Mouse (Mus musculus) stomach, embryonic 16.5 days (tissue): ENCODE measurements around the gene Pink1. TPM values are rescaled to one million over a fixed set of nuclear protein-coding genes. Genes with fewer than 3 reads are reported as not detected.

Experiments used
- ATAC-seq: fragments of 200-750 bp; cut with Nextera tagmentation; 2 replicates; pipeline ENCODE4 v1.8.0; 2017; ENCODE audit warnings: moderate number of reproducible peaks, moderate TSS enrichment; ENCODE audit not compliant: insufficient read depth, low FRiP score
- H3K27ac ChIP-seq: fragments of 300-500 bp; sonication (generic); 2 replicates; pipeline ENCODE4 v1.5.1; 2014; ENCODE audit warnings: low read length
- H3K27me3 ChIP-seq: fragments of 300-500 bp; sonication (generic); 2 replicates; pipeline ENCODE4 v1.6.1; 2014; ENCODE audit warnings: low read length, control low read depth, mixed read lengths; ENCODE audit not compliant: control insufficient read depth, insufficient read depth
- H3K36me3 ChIP-seq: fragments of 300-500 bp; sonication (generic); 2 replicates; pipeline ENCODE4 v1.6.1; 2014; ENCODE audit warnings: low read length; ENCODE audit not compliant: control insufficient read depth, insufficient read depth
- H3K4me1 ChIP-seq: fragments of 300-500 bp; sonication (generic); 2 replicates; pipeline ENCODE4 v1.6.1; 2014; ENCODE audit warnings: low read length, control low read depth, mixed read lengths; ENCODE audit not compliant: control insufficient read depth, insufficient read depth
- H3K4me2 ChIP-seq: fragments of 300-500 bp; sonication (generic); 2 replicates; pipeline ENCODE4 v1.6.1; 2014; ENCODE audit warnings: low read depth, low read length, mixed read lengths
- H3K4me3 ChIP-seq: fragments of 300-500 bp; sonication (generic); replicated peaks from 2 replicates; pipeline ENCODE4 v1.5.1; 2014; ENCODE audit warnings: mild to moderate bottlenecking, low read length
- H3K9ac ChIP-seq: fragments of 300-500 bp; sonication (generic); 2 replicates; pipeline ENCODE4 v1.6.1; 2014; ENCODE audit warnings: low read length
- H3K9me3 ChIP-seq: fragments of 300-500 bp; sonication (generic); replicated peaks from 2 replicates; pipeline ENCODE4 v1.6.1; 2016; ENCODE audit warnings: low read length, control low read depth; ENCODE audit not compliant: control insufficient read depth
- WGBS: fragments of 180-500 bp; shearing (Covaris S2); extraction: QIAGEN DNeasy Blood & Tissue Kit; methylation state at CpG from one replicate; pipeline ENCODE4 v1.1.7; 2014; 5-methylcytosine and 5-hydroxymethylcytosine counted together
- polyA plus RNA-seq: library from polyadenylated mRNA; unstranded; fragments of >200 nt; fragmentation: Nextera tagmentation; extraction: Ambion mirVana; gene quantifications from 2 replicates; pipeline ENCODE4 v1.2.1, GENCODE M21; 2015

The Pink1 gene
- polyA plus RNA-seq, 1 experiment from 2014 or later, result 33.0 TPM

DNA sequence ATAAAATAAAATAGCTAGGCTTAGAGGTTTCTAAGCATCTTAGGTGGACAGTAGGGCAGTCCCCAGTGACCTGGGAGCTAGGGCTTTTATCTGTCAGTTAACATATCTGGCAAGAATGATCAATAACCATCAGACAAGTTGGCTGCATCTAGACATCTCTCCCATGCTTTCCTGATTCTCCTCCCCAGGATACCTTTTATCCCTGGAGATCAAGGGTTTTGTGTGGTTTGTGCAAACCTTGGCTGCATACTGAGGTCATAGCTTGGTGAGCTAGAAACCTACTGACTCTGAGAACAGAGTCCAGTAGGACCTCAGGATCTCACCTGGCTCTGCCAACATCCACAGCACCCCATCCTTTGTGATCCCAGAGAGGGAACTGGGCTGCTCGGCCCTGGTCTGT, 21.2 kb upstream of the Pink1 start:
- no peaks in the 10 kb centered on the region for H3K4me1 ChIP-seq
- no peak overlapping the region for H3K9ac ChIP-seq
- H3K27ac ChIP-seq, result no peak overlapping the region
- H3K4me3 ChIP-seq, result no peak overlapping the region
- 83% methylated on average over 1 of the region's 1 CpGs for WGBS
- H3K27me3 ChIP-seq, result no peaks in the 10 kb centered on the region
- no peaks in the 10 kb centered on the region for H3K36me3 ChIP-seq
- H3K4me2 ChIP-seq, result no peak overlapping the region
- no peaks in the 10 kb centered on the region for H3K9me3 ChIP-seq
- no peak for ATAC-seq

DNA sequence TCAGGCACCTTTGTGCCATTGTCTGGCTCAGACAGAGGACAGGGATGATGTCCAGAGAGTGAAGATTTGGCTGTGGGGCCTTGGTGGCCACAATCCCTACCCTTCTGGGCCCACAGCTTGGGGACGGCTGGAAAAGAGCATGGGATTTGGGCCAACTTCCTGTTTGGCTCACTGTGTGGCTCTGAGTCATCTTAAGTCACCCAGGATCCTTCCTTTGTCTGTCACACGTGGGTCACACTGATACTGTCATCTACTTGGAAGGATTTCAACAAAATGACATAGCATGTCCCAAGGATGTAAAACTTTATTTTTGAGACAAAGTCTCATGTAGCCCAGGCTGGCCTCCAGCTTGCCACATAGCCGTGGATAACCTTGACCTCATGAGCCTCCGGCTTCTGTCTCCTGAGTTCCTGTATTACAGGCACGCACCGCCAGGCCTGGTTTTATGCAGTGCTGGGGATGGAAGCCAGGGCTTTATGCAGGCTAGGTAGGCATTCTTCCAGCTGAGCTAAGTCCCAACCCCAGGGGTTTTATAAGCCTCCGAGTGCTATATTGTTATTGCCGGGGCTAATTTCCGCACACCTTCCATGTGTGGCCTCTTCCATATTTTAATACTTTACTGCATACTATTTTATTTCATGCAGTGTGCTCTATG, 18.9 kb upstream of the Pink1 start:
- Histone ChIP-seq H3K4me2 (no peak overlapping the region), H3K36me3 (no peaks in the 10 kb centered on the region), H3K27ac (no peak overlapping the region), H3K4me1 (no peaks in the 10 kb centered on the region), H3K27me3 (no peaks in the 10 kb centered on the region), H3K9ac (no peak overlapping the region), H3K9me3 (no peaks in the 10 kb centered on the region), H3K4me3 (no peak overlapping the region)
- no peak for ATAC-seq
- WGBS, result 76% methylated on average over 9 of the region's 9 CpGs

DNA sequence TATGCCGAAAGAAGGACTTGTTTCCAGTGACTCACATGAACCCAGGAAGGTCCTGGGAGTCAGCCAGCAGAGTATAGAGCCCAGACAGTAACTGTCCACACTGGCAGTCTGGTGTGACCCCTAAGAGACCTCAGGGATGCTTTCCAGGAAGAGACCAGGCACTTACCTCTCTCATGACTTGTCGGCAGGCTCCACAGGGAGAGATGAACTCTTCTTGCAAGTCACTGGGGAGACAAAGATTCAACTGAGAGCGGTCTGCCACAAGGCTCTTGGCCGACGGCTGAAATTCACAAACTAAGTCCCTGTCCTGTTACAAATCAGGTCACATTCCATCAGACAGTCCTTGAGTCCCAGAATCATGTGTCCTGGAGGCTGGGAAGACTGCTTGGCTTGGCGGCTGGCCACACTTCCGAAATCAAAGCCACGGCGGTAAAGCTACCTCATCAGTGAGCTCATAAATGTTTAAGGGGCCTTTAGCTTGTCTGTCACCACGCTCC, 17.3 kb upstream of the Pink1 start:
- WGBS, result 72% methylated on average over 10 of the region's 10 CpGs
- Histone ChIP-seq H3K9me3 (no peaks in the 10 kb centered on the region), H3K27ac (peak overlapping the region; percentile 77), H3K9ac (no peak overlapping the region; the same call in 1 of the 2 replicates), H3K36me3 (no peaks in the 10 kb centered on the region), H3K27me3 (no peaks in the 10 kb centered on the region), H3K4me2 (no peak overlapping the region), H3K4me1 (no peaks in the 10 kb centered on the region), H3K4me3 (no peak overlapping the region)
- no peak for ATAC-seq

DNA sequence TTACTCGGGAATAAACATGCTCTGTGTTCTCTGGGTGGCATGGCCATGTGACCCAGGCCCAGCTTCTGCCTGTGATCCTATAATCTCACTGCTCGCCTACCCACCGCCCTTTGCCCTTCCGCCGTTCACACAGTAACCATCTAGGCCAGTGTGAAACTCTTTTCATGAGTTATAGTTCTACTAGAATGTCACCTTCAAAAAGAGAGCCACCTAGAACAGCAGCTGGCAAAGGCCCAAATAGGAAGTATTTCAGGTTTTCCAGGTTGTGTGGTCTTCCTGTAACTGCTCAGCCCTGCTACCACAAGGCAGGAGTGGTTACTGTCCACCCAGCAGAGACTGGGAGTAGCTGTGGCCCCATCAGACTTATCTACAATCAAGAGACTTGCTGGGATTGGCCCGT, 16.7 kb upstream of the Pink1 start:
- WGBS, result 61% methylated on average over 6 of the region's 6 CpGs
- H3K27me3 ChIP-seq, result no peaks in the 10 kb centered on the region
- ATAC-seq, result peak; percentile 72

DNA sequence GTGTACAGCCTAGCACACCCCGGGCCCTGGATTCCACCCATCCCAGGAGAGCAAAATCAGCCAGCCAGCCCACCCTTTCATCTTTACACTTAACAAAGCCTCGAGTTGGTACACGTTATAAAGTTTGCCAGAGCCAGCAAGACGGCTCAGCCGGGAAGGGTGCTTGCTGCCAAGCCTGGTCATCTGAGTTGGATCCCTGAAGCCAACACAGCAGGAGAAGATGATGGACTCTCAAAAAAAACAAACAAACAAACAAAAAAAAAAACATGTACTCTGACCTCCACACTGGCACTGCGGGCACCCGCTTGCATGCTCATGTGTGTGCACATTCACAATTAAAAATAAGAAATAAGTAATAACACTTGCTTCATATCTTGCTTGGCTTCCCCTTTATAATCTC, 15.9 kb upstream of the Pink1 start:
- Histone ChIP-seq H3K4me3 (no peak overlapping the region), H3K27ac (no peak overlapping the region), H3K9ac (no peak overlapping the region), H3K36me3 (no peaks in the 10 kb centered on the region), H3K27me3 (no peaks in the 10 kb centered on the region), H3K4me2 (no peak overlapping the region), H3K9me3 (no peaks in the 10 kb centered on the region), H3K4me1 (no peaks in the 10 kb centered on the region)
- WGBS, result 74% methylated on average over 7 of the region's 7 CpGs
- no peak for ATAC-seq

More for the DNA sequence above, 16.7 kb upstream of the Pink1 start:
- Histone ChIP-seq H3K36me3 (no peaks in the 10 kb centered on the region), H3K9ac (no peak overlapping the region; the same call in 1 of the 2 replicates), H3K9me3 (no peaks in the 10 kb centered on the region), H3K4me2 (no peak overlapping the region), H3K4me1 (no peaks in the 10 kb centered on the region), H3K4me3 (no peak overlapping the region), H3K27ac (peak overlapping the region; percentile 77)

DNA sequence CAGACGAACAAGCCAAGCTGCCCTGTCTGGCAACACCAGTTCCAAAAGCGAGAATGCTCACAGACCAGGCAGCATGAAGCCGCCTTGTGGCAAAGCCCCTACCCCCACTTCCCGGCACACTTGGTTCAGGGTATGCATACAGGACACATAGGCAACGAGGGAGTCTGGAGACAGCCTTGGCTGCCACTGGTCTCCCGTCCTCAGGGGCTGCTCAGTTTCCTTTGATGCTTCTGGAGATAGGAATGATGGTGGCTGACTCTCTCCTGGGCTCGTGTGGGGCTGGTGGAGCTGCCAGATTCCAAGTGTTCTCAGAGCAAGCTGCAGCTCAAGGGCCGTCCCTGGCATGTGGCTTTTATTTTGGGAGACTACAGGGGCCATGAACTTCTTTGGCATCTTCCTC, 15.3 kb upstream of the Pink1 start:
- no peak for ATAC-seq
- no peaks in the 10 kb centered on the region for H3K4me1 ChIP-seq
- H3K9ac ChIP-seq, result no peak overlapping the region
- no peak overlapping the region for H3K4me3 ChIP-seq
- H3K27me3 ChIP-seq, result no peaks in the 10 kb centered on the region
- no peak overlapping the region for H3K27ac ChIP-seq
- no peaks in the 10 kb centered on the region for H3K36me3 ChIP-seq
- H3K4me2 ChIP-seq, result no peak overlapping the region
- WGBS, result 69% methylated on average over 8 of the region's 8 CpGs
- no peaks in the 10 kb centered on the region for H3K9me3 ChIP-seq

DNA sequence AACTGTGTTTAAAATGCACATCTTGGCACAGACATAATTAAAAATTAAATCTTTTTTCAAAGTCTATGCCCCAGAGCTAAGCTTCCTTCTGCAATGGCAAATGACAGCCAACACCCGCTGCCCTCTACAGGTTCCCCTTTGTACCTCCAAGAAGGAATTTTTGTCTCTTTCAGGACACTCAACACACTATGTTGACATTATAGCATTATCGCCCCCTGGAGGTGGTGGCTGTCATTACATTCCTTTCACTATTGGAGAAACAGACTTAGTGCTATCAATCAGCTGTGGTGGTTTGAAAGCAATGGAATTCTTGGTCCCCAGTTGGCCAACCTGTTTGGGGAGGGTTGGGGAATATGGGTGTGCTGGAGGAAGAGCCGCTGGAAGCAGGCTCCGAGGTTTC, 13.9 kb upstream of the Pink1 start:
- Histone ChIP-seq H3K4me1 (no peaks in the 10 kb centered on the region), H3K27ac (no peak overlapping the region), H3K36me3 (no peaks in the 10 kb centered on the region), H3K4me3 (no peak overlapping the region), H3K27me3 (no peaks in the 10 kb centered on the region), H3K9ac (no peak overlapping the region), H3K4me2 (no peak overlapping the region), H3K9me3 (no peaks in the 10 kb centered on the region)
- no peak for ATAC-seq
- WGBS, result 28% methylated on average over 4 of the region's 4 CpGs

DNA sequence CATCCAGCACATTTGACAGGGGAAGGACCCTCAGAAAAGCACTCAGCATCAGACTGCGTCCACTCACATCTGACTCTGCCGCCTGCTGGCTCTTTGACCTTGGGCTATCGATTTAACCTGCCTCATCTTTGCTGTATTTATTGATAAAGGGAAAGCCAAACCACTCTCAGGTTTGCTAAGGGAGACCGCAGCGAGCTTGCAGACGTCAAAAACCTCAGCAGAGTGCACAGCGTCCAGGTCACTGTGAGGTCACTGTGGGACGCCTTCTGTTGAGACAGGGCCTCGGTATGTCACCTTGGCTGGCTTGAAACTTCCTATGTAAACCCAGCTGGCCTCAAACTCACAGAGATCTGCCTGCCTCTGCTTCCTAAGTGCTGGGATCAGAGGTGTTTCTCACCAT, 11.2 kb upstream of the Pink1 start:
- WGBS, result 51% methylated on average over 9 of the region's 9 CpGs
- Histone ChIP-seq H3K9me3 (no peaks in the 10 kb centered on the region), H3K27me3 (no peaks in the 10 kb centered on the region), H3K9ac (no peak overlapping the region), H3K27ac (no peak overlapping the region), H3K4me2 (no peak overlapping the region), H3K4me1 (0 out of 2 replicates have a peak, but pooled peaks cover 4% of the 10 kb centered on the region), H3K4me3 (no peak overlapping the region), H3K36me3 (no peaks in the 10 kb centered on the region)
- ATAC-seq, result no peak

DNA sequence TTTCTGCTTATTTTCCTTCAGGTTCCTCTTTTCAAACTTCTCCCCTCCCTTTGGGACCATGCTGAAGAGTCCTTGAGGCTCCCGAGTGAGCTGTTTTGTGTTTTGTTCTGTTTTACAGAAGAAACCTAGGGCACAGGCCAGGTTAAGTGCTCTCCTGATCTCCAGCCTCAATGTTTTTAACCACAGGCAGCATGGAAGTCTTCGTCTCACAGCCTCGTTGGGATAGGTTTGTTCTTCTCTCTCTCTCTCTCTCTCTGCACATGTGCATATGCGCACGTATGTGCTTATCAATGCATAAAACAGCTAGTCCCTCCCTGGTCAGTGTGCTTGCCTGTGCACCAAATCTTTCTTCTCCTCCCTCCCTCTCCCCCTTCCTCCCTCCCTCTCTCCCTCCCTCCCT, 10.8 kb upstream of the Pink1 start:
- no peaks in the 10 kb centered on the region for H3K36me3 ChIP-seq
- 0 out of 2 replicates have a peak, but pooled peaks cover 4% of the 10 kb centered on the region for H3K4me1 ChIP-seq
- no peaks in the 10 kb centered on the region for H3K27me3 ChIP-seq
- WGBS, result 58% methylated on average over 5 of the region's 5 CpGs
- no peak overlapping the region for H3K9ac ChIP-seq
- no peaks in the 10 kb centered on the region for H3K9me3 ChIP-seq
- no peak overlapping the region for H3K4me2 ChIP-seq
- H3K4me3 ChIP-seq, result no peak overlapping the region
- peak; percentile 42; the same call in 1 of the 2 replicates for ATAC-seq
- no peak overlapping the region for H3K27ac ChIP-seq
